Mouse (Mus musculus) heart, embryonic 14.5 days (tissue): ENCODE measurements around the gene Gm49318. TPM values are rescaled to one million over a fixed set of nuclear protein-coding genes. Genes with fewer than 3 reads are reported as not detected.

Experiments used
- ATAC-seq: fragments of 200-750 bp; cut with Nextera tagmentation; 2 replicates; pipeline ENCODE4 v1.8.0; 2017; ENCODE audit warnings: low read depth, moderate TSS enrichment; ENCODE audit not compliant: insufficient number of reproducible peaks, insufficient read depth, low FRiP score
- H3K27ac ChIP-seq, 2 experiments: fragments of 200-500 bp in 1 of 2; fragments of 300-500 bp in 1 of 2; sonication (generic) in 1 of 2; replicated peaks in 1 of 2; 2 replicates each; pipeline ENCODE4 v1.5.1; 2012 to 2014; ENCODE audit warnings: low read depth in 2 of 2, low read length in 2 of 2, control low read depth in 1 of 2, mild to moderate bottlenecking in 1 of 2, mixed read lengths in 1 of 2; ENCODE audit not compliant: control insufficient read depth in 1 of 2, insufficient read depth in 1 of 2
- H3K27me3 ChIP-seq: fragments of 300-500 bp; sonication (generic); 2 replicates; pipeline ENCODE4 v1.6.1; 2014; ENCODE audit warnings: mild to moderate bottlenecking, low read length, control low read depth; ENCODE audit not compliant: control insufficient read depth, insufficient read depth
- H3K36me3 ChIP-seq: fragments of 300-500 bp; sonication (generic); 2 replicates; pipeline ENCODE4 v1.6.1; 2014; ENCODE audit warnings: mild to moderate bottlenecking, control low read depth, low read length, mixed read lengths; ENCODE audit not compliant: control insufficient read depth, insufficient read depth
- H3K4me1 ChIP-seq, 2 experiments: fragments of 200-500 bp in 1 of 2; fragments of 300-500 bp in 1 of 2; sonication (generic) in 1 of 2; 2 replicates each; pipeline ENCODE4 v1.6.1; 2012 to 2014; ENCODE audit warnings: low read length in 2 of 2, control low read depth in 1 of 2, mixed read lengths in 1 of 2; ENCODE audit not compliant: control insufficient read depth in 2 of 2, insufficient read depth in 2 of 2
- H3K4me2 ChIP-seq: fragments of 300-500 bp; sonication (generic); 2 replicates; pipeline ENCODE4 v1.6.1; 2014; ENCODE audit warnings: mild to moderate bottlenecking, low read length
- H3K4me3 ChIP-seq, 2 experiments: fragments of 200-500 bp in 1 of 2; fragments of 300-500 bp in 1 of 2; sonication (generic) in 1 of 2; 2 replicates each; pipeline ENCODE4 v1.5.1; 2012 to 2014; ENCODE audit warnings: low read length in 2 of 2, mild to moderate bottlenecking in 2 of 2, control low read depth in 1 of 2, low read depth in 1 of 2, moderate library complexity in 1 of 2; ENCODE audit not compliant: control insufficient read depth in 1 of 2, insufficient read depth in 1 of 2
- H3K9ac ChIP-seq: fragments of 300-500 bp; sonication (generic); 2 replicates; pipeline ENCODE4 v1.6.1; 2014; ENCODE audit warnings: mild to moderate bottlenecking, low read length
- H3K9me3 ChIP-seq: fragments of 300-500 bp; sonication (generic); 2 replicates; pipeline ENCODE4 v1.6.1; 2016; ENCODE audit warnings: low read length, control low read depth; ENCODE audit not compliant: control insufficient read depth
- WGBS: fragments of 180-500 bp; shearing (Covaris S2); extraction: QIAGEN DNeasy Blood & Tissue Kit; methylation state at CpG from one replicate; pipeline ENCODE4 v1.1.7; 2014; 5-methylcytosine and 5-hydroxymethylcytosine counted together
- polyA plus RNA-seq: library from polyadenylated mRNA; unstranded; fragments of >200 nt; fragmentation: Nextera tagmentation; extraction: Ambion mirVana; gene quantifications from 2 replicates; pipeline ENCODE4 v1.2.1, GENCODE M21; 2014

The Gm49318 gene
- polyA plus RNA-seq, 1 experiment from 2014 or later = not detected

GRCm38 (mm10) chr9:22099922-22100321 lies 28.9 kb upstream of the Gm49318 start:
- Histone ChIP-seq H3K9me3 (no peaks in the 10 kb centered on the region), H3K27me3 (no peaks in the 10 kb centered on the region), H3K27ac (peak overlapping the region; percentile 68 to 86), H3K4me2 (peak overlapping the region; percentile 62), H3K9ac (peak overlapping the region; percentile 69), H3K4me3 (peak overlapping the region; percentile 38 to 48), H3K36me3 (peaks cover 35% of the 10 kb centered on the region), H3K4me1 (peaks cover 13 to 15% of the 10 kb centered on the region in 2 experiments; a peak in 2 of 4 replicates)
- ATAC-seq = peak; percentile 54
- WGBS = under 1% methylated on average over 17 of the region's 18 CpGs

DNA sequence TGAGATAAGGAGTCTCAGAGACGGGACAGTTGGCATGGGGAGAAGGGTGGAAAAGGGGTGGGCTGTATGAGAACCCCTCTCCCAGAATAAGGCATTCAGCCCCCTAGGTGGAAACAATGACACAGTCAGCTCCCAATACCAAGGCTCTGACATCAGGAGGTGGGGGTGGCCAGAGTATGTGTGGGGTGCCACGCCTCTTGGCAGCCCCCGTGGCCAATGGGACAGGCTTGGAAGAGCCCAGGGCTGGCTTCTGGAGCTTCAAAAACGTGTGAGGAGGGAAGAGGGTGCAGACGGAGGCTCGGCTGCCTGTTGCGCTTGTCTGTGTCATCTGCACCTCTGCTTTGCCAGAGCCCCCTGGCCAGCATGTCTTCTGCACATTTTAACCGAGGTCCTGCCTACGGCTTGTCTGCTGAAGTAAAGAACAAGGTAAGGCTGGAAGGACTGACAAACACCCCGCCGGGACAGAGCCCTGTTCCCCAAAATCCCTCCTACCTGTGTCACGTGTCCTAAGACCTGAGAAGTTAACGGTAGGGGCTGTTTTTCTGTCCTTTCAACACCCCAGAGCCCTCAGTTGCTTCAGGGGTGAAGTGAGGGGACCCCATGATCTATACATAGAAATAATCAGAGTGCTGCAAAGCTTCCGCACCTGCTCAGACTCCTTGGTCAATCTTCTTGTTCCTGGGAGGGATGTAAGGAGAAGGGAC lies 28.1 kb upstream of the Gm49318 start, which contains the start of gene Cnn1:
Gene Cnn1 (plus strand): TSS at position 224 of the 704 bp plus-strand sequence.
- Histone ChIP-seq H3K4me3 (peak within 1 kb of the TSS; percentile 38 to 48), H3K27ac (peak within 1 kb of the TSS; percentile 68 to 86), H3K36me3 (peaks cover 31% of the 10 kb centered on the region), H3K9me3 (no peaks in the 10 kb centered on the region), H3K9ac (peak within 1 kb of the TSS; percentile 69), H3K4me1 (peaks cover 13 to 15% of the 10 kb centered on the region in 2 experiments; a peak in 2 of 4 replicates), H3K4me2 (peak within 1 kb of the TSS; percentile 62), H3K27me3 (no peaks in the 10 kb centered on the region)
- WGBS = 3% methylated on average over 14 of the region's 14 CpGs
- peak; percentile 60 for ATAC-seq

DNA sequence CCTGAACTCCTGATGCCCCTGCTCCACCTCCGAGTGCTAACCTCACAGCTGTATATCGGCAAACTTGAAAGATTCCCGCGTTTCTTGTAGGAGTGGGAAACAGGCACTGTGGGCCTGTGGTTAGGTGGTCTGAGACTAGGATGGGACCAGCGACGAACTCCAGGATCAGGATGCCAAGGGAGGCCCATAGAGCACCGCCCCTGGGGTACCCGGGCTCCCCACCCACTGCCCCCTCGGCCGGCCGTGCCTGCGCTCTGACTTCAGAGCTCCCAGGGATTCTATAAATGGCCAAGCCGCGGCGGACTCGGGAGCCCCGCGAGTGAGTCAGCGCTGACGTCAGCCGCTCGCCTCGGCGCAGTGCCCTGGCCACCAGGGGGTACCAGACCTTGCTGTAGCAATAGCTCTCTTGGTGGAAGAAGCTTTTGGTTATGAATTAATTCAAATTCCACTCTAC lies 24.8 kb upstream of the Gm49318 start:
- H3K36me3 ChIP-seq = no peaks in the 10 kb centered on the region

DNA sequence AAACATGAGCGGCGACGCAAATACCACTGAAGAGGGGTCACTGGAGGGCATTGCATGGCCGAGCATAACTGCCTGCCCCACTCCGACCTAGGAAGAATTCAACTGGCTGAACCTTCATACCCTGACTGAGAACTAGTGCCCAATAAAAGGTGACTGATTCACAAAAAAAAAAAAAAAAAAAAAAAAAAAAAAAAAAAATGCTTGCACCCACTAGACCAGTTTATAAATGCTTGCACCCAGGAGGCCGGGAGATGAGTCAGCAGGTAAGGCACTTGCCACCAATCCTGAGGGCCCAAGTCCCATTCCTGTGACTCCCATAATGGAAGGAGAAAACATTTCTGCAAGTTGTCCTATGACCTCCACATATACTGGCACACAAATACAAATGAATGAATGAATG lies 21.7 kb upstream of the Gm49318 start:
- WGBS = 80% methylated on average over 6 of the region's 6 CpGs
- Histone ChIP-seq H3K4me1 (0 out of 4 replicates have a peak, but pooled peaks cover 0 to 5% of the 10 kb centered on the region in 2 experiments), H3K27ac (no peak overlapping the region), H3K36me3 (no peaks in the 10 kb centered on the region), H3K9me3 (no peaks in the 10 kb centered on the region), H3K4me2 (no peak overlapping the region), H3K27me3 (no peaks in the 10 kb centered on the region), H3K4me3 (no peak overlapping the region), H3K9ac (no peak overlapping the region)
- ATAC-seq = no peak

More for the DNA sequence above, 24.8 kb upstream of the Gm49318 start:
- H3K4me2 ChIP-seq = peak overlapping the region; percentile 72
- peak; percentile 44; the same call in 1 of the 2 replicates for ATAC-seq
- peak overlapping the region; percentile 28 to 59; a peak in 2 of 4 replicates for H3K27ac ChIP-seq
- H3K9me3 ChIP-seq = no peaks in the 10 kb centered on the region
- no peaks in the 10 kb centered on the region for H3K27me3 ChIP-seq
- WGBS = 2% methylated on average over 24 of the region's 24 CpGs
- peak overlapping the region; percentile 14 to 38 for H3K4me3 ChIP-seq
- H3K4me1 ChIP-seq = peaks cover 12 to 15% of the 10 kb centered on the region in 2 experiments; a peak in 2 of 4 replicates
- H3K9ac ChIP-seq = peak overlapping the region; percentile 73

DNA sequence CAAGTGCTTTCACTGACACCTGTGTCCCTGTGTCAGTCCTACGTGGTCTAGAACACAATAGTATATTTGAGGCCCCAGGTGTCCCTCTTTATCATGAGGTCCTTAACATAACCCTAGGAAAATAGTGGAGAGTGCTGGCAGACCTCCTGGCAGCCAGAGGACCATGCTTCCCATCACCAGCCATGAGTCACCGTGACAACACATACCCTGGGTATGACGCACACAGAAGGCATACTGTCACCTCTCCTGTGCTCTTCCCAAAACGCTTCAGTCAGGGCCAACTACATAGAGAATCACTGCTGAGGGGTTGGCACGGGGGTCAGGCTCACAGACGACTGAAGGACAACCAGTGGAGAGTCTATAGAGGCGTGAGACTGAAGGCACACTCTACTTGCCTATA lies 18.9 kb upstream of the Gm49318 start:
- H3K9me3 ChIP-seq = no peaks in the 10 kb centered on the region
- peaks cover 4 to 12% of the 10 kb centered on the region in 2 experiments for H3K4me1 ChIP-seq
- H3K4me3 ChIP-seq = no peak overlapping the region
- H3K4me2 ChIP-seq = no peak overlapping the region
- WGBS = 71% methylated on average over 7 of the region's 7 CpGs
- ATAC-seq = no peak
- no peaks in the 10 kb centered on the region for H3K36me3 ChIP-seq
- H3K27me3 ChIP-seq = no peaks in the 10 kb centered on the region
- no peak overlapping the region for H3K9ac ChIP-seq
- no peak overlapping the region for H3K27ac ChIP-seq

DNA sequence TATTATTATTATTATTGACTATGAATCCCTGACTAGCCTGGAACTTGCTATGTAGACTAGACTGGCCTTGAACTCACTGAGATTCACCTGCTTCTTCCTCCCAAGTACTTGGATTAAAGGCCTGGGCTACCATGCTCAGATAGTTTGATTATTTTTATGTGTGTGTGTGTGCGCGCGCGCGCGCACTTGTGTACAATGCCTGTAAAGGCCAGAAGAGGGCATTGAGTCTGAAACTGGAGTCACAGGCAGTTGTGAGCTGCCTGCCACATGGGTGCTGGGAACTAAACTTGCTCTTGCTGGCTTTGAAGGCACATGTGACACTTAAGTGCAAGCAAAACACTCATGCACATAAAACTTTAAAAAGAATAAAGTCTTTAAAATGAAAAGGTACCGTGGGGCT lies 18.2 kb upstream of the Gm49318 start:
- no peaks in the 10 kb centered on the region for H3K36me3 ChIP-seq
- no peak overlapping the region for H3K4me2 ChIP-seq
- no peaks in the 10 kb centered on the region for H3K27me3 ChIP-seq
- no peak overlapping the region for H3K9ac ChIP-seq
- no peak overlapping the region for H3K4me3 ChIP-seq
- no peak overlapping the region for H3K27ac ChIP-seq
- 98% methylated on average over 7 of the region's 7 CpGs for WGBS
- no peaks in the 10 kb centered on the region for H3K9me3 ChIP-seq
- H3K4me1 ChIP-seq = peaks cover 4 to 12% of the 10 kb centered on the region in 2 experiments
- ATAC-seq = no peak

- H3K4me1 ChIP-seq = peaks cover 4 to 12% of the 10 kb centered on the region in 2 experiments
- H3K9me3 ChIP-seq = no peaks in the 10 kb centered on the region
- 86% methylated on average over 2 of the region's 2 CpGs for WGBS
- H3K4me2 ChIP-seq = no peak overlapping the region
- no peak overlapping the region for H3K27ac ChIP-seq
- ATAC-seq = no peak
- H3K36me3 ChIP-seq = peaks cover 9% of the 10 kb centered on the region; the same call in 1 of the 2 replicates
- H3K9ac ChIP-seq = no peak overlapping the region
- no peak overlapping the region for H3K4me3 ChIP-seq
- no peaks in the 10 kb centered on the region for H3K27me3 ChIP-seq
These were observed 16.1 kb upstream of the Gm49318 start for GRCm38 (mm10) chr9:22087034-22087618.
